10 mouse cellular contexts compared by ENCODE assay signal in the genomic region with DNA sequence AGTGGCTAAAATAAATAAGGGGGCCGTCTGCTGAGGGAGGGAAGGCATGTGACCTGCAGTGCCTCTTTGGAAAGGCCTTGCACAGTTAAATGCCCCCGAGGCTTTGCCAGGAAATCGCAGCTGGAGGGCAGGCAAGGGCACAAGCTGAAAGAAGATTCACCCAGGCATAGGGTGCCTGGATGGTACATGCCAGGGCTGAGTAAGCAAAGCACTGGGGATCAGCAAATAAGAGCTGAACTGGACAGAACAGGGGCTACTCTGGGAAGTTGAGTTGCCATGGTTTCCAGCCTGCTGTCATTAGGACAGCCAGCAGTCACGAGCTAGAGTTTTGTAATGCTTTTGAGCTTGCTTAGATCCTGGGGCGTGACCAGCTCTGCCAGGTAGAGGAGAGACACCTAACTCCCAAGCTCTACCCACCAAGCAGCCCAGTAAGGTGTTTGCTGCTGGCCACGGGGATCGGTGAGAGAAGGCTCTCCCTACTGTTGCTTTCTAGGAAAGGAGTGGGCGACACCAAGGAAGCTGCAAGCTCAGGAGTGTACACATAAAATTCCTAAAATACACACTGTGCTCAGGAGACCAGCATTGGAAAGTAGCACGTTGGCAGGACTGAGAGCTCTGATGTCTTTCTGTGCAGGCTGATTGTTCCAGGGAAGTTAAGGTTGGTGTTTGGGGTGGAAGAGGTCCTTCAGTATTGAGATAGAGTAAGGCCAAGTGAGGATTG. TPM values are rescaled to one million over a fixed set of nuclear protein-coding genes. Genes with fewer than 3 reads are reported as not detected.
DNase-seq lines count a peak whose midpoint lies in the region; ATAC-seq and TF ChIP-seq lines count a peak whose summit lies in the region.
"Had no signal": no experiment of that assay in that cellular context is flagged by ENCODE, and none has a peak within 500 bp of the region (broad histone marks: within the 10 kb centered on the region; RNA-seq: fewer than 3 reads in every experiment).

No protein-coding gene starts in this region.

- H3K4me3 ChIP-seq in hindbrain, embryonic 12.5 days, result no peak overlapping the region
- H3K4me3 ChIP-seq in hindbrain, embryonic 13.5 days, result no peak overlapping the region
- H3K4me3 ChIP-seq in bone marrow macrophage, adult 2 months (ENCODE audit: insufficient read depth, low read length), result no peak overlapping the region
- no peak overlapping the region for H3K4me3 ChIP-seq in heart, postnatal 0 days (ENCODE audit: low read depth, low read length)
- no peak overlapping the region for H3K4me3 ChIP-seq in forebrain, embryonic 13.5 days
- H3K4me3 ChIP-seq: erythroblast, embryonic 14.5 days; heart, embryonic 15.5 days had no signal

- H3K9me3 ChIP-seq in hindbrain, embryonic 12.5 days (replicated peaks), result no peaks in the 10 kb centered on the region
- H3K9me3 ChIP-seq in hindbrain, embryonic 13.5 days, result no peaks in the 10 kb centered on the region
- H3K9me3 ChIP-seq in heart, postnatal 0 days (replicated peaks; ENCODE audit: control insufficient read depth, low read length), result no peaks in the 10 kb centered on the region
- no peaks in the 10 kb centered on the region for H3K9me3 ChIP-seq in forebrain, embryonic 13.5 days (replicated peaks)
- H3K9me3 ChIP-seq: heart, embryonic 15.5 days had no signal

- TF ChIP-seq EP300 in heart, postnatal 0 days (IDR thresholded peaks at IDR 0.05; ENCODE audit: low read depth), result no peak

- 74% methylated on average over 9 of the region's 9 CpGs for WGBS in hindbrain, embryonic 12.5 days
- WGBS in hindbrain, embryonic 13.5 days, result 80% methylated on average over 9 of the region's 9 CpGs
- 60% methylated on average over 9 of the region's 9 CpGs for WGBS in heart, postnatal 0 days
- 81% methylated on average over 9 of the region's 9 CpGs for WGBS in forebrain, embryonic 13.5 days

- H3K27ac ChIP-seq in hindbrain, embryonic 12.5 days, result 0 out of 2 replicates have a peak overlapping the region, but pooled peaks have one; percentile 44
- no peak overlapping the region for H3K27ac ChIP-seq in hindbrain, embryonic 13.5 days
- H3K27ac ChIP-seq in bone marrow macrophage, adult 2 months (ENCODE audit: insufficient read depth, low read depth, low read length), result peak overlapping the region; percentile 19; the same call in 1 of the 2 replicates
- no peak overlapping the region; the same call in 1 of the 2 replicates for H3K27ac ChIP-seq in heart, postnatal 0 days (ENCODE audit: low read depth)
- no peak overlapping the region for H3K27ac ChIP-seq in forebrain, embryonic 13.5 days
- H3K27ac ChIP-seq: heart, embryonic 15.5 days had no signal

- DNase-seq in heart, postnatal 0 days (ENCODE audit: low spot score), result peak; percentile 28
- DNase-seq in kidney, postnatal 4 days, result peak; percentile 41 to 56
- DNase-seq in thymus, adult 18-20 months, result no peak
- DNase-seq: lung, postnatal 10 days had no signal

- H3K4me2 ChIP-seq in hindbrain, embryonic 12.5 days (replicated peaks), result no peak overlapping the region
- no peak overlapping the region for H3K4me2 ChIP-seq in hindbrain, embryonic 13.5 days
- H3K4me2 ChIP-seq in heart, postnatal 0 days (ENCODE audit: low read depth, low read length), result no peak overlapping the region
- H3K4me2 ChIP-seq in forebrain, embryonic 13.5 days, result no peak overlapping the region
- H3K4me2 ChIP-seq: heart, embryonic 15.5 days had no signal

- peaks cover 49% of the 10 kb centered on the region for H3K36me3 ChIP-seq in hindbrain, embryonic 12.5 days
- H3K36me3 ChIP-seq in hindbrain, embryonic 13.5 days, result peaks cover 49% of the 10 kb centered on the region
- H3K36me3 ChIP-seq in heart, postnatal 0 days (replicated peaks; ENCODE audit: control insufficient read depth, insufficient read depth, low read length), result peaks cover 26% of the 10 kb centered on the region
- peaks cover 43% of the 10 kb centered on the region for H3K36me3 ChIP-seq in forebrain, embryonic 13.5 days (ENCODE audit: poor library complexity, severe bottlenecking)

- no peaks in the 10 kb centered on the region for H3K27me3 ChIP-seq in hindbrain, embryonic 12.5 days
- H3K27me3 ChIP-seq in hindbrain, embryonic 13.5 days, result no peaks in the 10 kb centered on the region
- H3K27me3 ChIP-seq in heart, postnatal 0 days (ENCODE audit: control insufficient read depth, insufficient read depth, low read length), result no peaks in the 10 kb centered on the region
- H3K27me3 ChIP-seq in forebrain, embryonic 13.5 days, result no peaks in the 10 kb centered on the region
- H3K27me3 ChIP-seq: heart, embryonic 15.5 days had no signal

- 0 out of 2 replicates have a peak overlapping the region, but pooled peaks have one; percentile 13 for H3K9ac ChIP-seq in hindbrain, embryonic 12.5 days
- no peak overlapping the region for H3K9ac ChIP-seq in hindbrain, embryonic 13.5 days
- H3K9ac ChIP-seq in heart, postnatal 0 days (replicated peaks; ENCODE audit: low read depth, low read length), result no peak overlapping the region
- H3K9ac ChIP-seq in forebrain, embryonic 13.5 days, result no peak overlapping the region
- H3K9ac ChIP-seq: heart, embryonic 15.5 days had no signal

- H3K4me1 ChIP-seq in hindbrain, embryonic 12.5 days, result no peaks in the 10 kb centered on the region
- no peaks in the 10 kb centered on the region for H3K4me1 ChIP-seq in hindbrain, embryonic 13.5 days (replicated peaks)
- H3K4me1 ChIP-seq in bone marrow macrophage, adult 2 months (ENCODE audit: control insufficient read depth, insufficient read depth, low read length), result peaks cover 8% of the 10 kb centered on the region; the same call in 1 of the 2 replicates
- peaks cover 7% of the 10 kb centered on the region; the same call in 1 of the 2 replicates for H3K4me1 ChIP-seq in heart, postnatal 0 days (ENCODE audit: control insufficient read depth, insufficient read depth)
- no peaks in the 10 kb centered on the region for H3K4me1 ChIP-seq in forebrain, embryonic 13.5 days
- H3K4me1 ChIP-seq: heart, embryonic 15.5 days had no signal

- no peak for TF ChIP-seq CTCF in bone marrow macrophage, adult 2 months (IDR thresholded peaks at IDR 0.05; ENCODE audit: low read depth, low read length)
- no peak for TF ChIP-seq CTCF in heart, postnatal 0 days (IDR thresholded peaks at IDR 0.05; ENCODE audit: low read depth)

- ATAC-seq in hindbrain, embryonic 12.5 days (ENCODE audit: low FRiP score), result no peak
- ATAC-seq in hindbrain, embryonic 13.5 days (ENCODE audit: low FRiP score), result no peak
- ATAC-seq in heart, postnatal 0 days (ENCODE audit: insufficient read depth, low read depth), result peak; percentile 77
- no peak for ATAC-seq in forebrain, embryonic 13.5 days

- TF ChIP-seq POLR2A in bone marrow macrophage, adult 2 months (IDR thresholded peaks at IDR 0.05; ENCODE audit: borderline replicate concordance, low read depth, low read length), result no peak

RNA-seq across cellular contexts. Expression of a gene that starts 9.7 kb away (rescaled TPM):
- polyA plus RNA-seq in hindbrain, embryonic 12.5 days (2016; fragmentation: Nextera tagmentation; extraction: Ambion mirVana), result 11.7 and 12.0 TPM in 2 replicates
- polyA plus RNA-seq in hindbrain, embryonic 13.5 days (2015; fragmentation: Nextera tagmentation; extraction: Ambion mirVana), result 10.2 and 10.9 TPM in 2 replicates
- 2.6 and 3.0 TPM in 2 replicates for polyA plus RNA-seq in bone marrow macrophage, adult 2 months (2012; ENCODE audit: insufficient read depth, insufficient read length, missing spikeins)
- total RNA-seq in heart, postnatal 0 days (2014; rRNA removed; ENCODE audit: low replicate concordance), result 16.6 and 18.0 TPM in 2 replicates
- 8.8 and 10.6 TPM in 2 replicates for polyA plus RNA-seq in heart, postnatal 0 days (2015; fragmentation: Nextera tagmentation; extraction: Ambion mirVana)
- polyA plus RNA-seq in forebrain, embryonic 13.5 days (2015; fragmentation: Nextera tagmentation; extraction: Ambion mirVana), result 8.4 and 9.2 TPM in 2 replicates

RNA-seq across cellular contexts. Expression of a gene that starts 23.4 kb away (rescaled TPM):
- polyA plus RNA-seq in hindbrain, embryonic 12.5 days (2016; fragmentation: Nextera tagmentation; extraction: Ambion mirVana), result 32.6 and 33.9 TPM in 2 replicates
- 23.3 and 25.8 TPM in 2 replicates for polyA plus RNA-seq in hindbrain, embryonic 13.5 days (2015; fragmentation: Nextera tagmentation; extraction: Ambion mirVana)
- polyA plus RNA-seq in bone marrow macrophage, adult 2 months (2012; ENCODE audit: insufficient read depth, insufficient read length, missing spikeins), result 11.1 and 12.7 TPM in 2 replicates
- 8.0 and 13.9 TPM in 2 replicates for total RNA-seq in heart, postnatal 0 days (2014; rRNA removed; ENCODE audit: low replicate concordance)
- 7.5 and 7.8 TPM in 2 replicates for polyA plus RNA-seq in heart, postnatal 0 days (2015; fragmentation: Nextera tagmentation; extraction: Ambion mirVana)
- 22.5 and 25.8 TPM in 2 replicates for polyA plus RNA-seq in forebrain, embryonic 13.5 days (2015; fragmentation: Nextera tagmentation; extraction: Ambion mirVana)

RNA-seq across cellular contexts. Expression of a gene that starts 24.2 kb away (rescaled TPM):
- 1.0 and 1.2 TPM in 2 replicates for polyA plus RNA-seq in hindbrain, embryonic 12.5 days (2016; fragmentation: Nextera tagmentation; extraction: Ambion mirVana)
- 1.5 and 1.6 TPM in 2 replicates for polyA plus RNA-seq in hindbrain, embryonic 13.5 days (2015; fragmentation: Nextera tagmentation; extraction: Ambion mirVana)
- not detected in 2 replicates for polyA plus RNA-seq in bone marrow macrophage, adult 2 months (2012; ENCODE audit: insufficient read depth, insufficient read length, missing spikeins)
- not detected in 2 replicates for total RNA-seq in heart, postnatal 0 days (2014; rRNA removed; ENCODE audit: low replicate concordance)
- 0.07 and 0.08 TPM in 2 replicates for polyA plus RNA-seq in heart, postnatal 0 days (2015; fragmentation: Nextera tagmentation; extraction: Ambion mirVana)
- polyA plus RNA-seq in forebrain, embryonic 13.5 days (2015; fragmentation: Nextera tagmentation; extraction: Ambion mirVana), result 0.53 and 0.83 TPM in 2 replicates
- polyA plus RNA-seq: erythroblast, embryonic 14.5 days had no signal

RNA-seq across cellular contexts. Expression of a gene that starts 35.1 kb away (rescaled TPM):
- polyA plus RNA-seq in hindbrain, embryonic 12.5 days (2016; fragmentation: Nextera tagmentation; extraction: Ambion mirVana), result 20.4 and 25.2 TPM in 2 replicates
- polyA plus RNA-seq in hindbrain, embryonic 13.5 days (2015; fragmentation: Nextera tagmentation; extraction: Ambion mirVana), result 17.1 and 19.6 TPM in 2 replicates
- 7.5 and 11.4 TPM in 2 replicates for polyA plus RNA-seq in bone marrow macrophage, adult 2 months (2012; ENCODE audit: insufficient read depth, insufficient read length, missing spikeins)
- total RNA-seq in heart, postnatal 0 days (2014; rRNA removed; ENCODE audit: low replicate concordance), result 1.7 and 11.3 TPM in 2 replicates
- 6.5 and 9.0 TPM in 2 replicates for polyA plus RNA-seq in heart, postnatal 0 days (2015; fragmentation: Nextera tagmentation; extraction: Ambion mirVana)
- 18.5 and 25.2 TPM in 2 replicates for polyA plus RNA-seq in forebrain, embryonic 13.5 days (2015; fragmentation: Nextera tagmentation; extraction: Ambion mirVana)

RNA-seq across cellular contexts. Expression of a gene that starts 53.2 kb away (rescaled TPM):
- polyA plus RNA-seq in hindbrain, embryonic 12.5 days (2016; fragmentation: Nextera tagmentation; extraction: Ambion mirVana), result 0.59 and 0.74 TPM in 2 replicates
- 1.00 and 1.3 TPM in 2 replicates for polyA plus RNA-seq in hindbrain, embryonic 13.5 days (2015; fragmentation: Nextera tagmentation; extraction: Ambion mirVana)
- not detected in 2 replicates for polyA plus RNA-seq in bone marrow macrophage, adult 2 months (2012; ENCODE audit: insufficient read depth, insufficient read length, missing spikeins)
- 0.89 TPM in 1 of 2 replicates, not detected in the other for total RNA-seq in heart, postnatal 0 days (2014; rRNA removed; ENCODE audit: low replicate concordance)
- polyA plus RNA-seq in heart, postnatal 0 days (2015; fragmentation: Nextera tagmentation; extraction: Ambion mirVana), result 0.75 and 1.2 TPM in 2 replicates
- polyA plus RNA-seq in forebrain, embryonic 13.5 days (2015; fragmentation: Nextera tagmentation; extraction: Ambion mirVana), result 0.38 and 0.88 TPM in 2 replicates

Comparison
In these comparisons a context has a peak if more than half of its experiments do, and no peak if none do; other contexts are left out.
1. H3K27ac ChIP-seq: peak in hindbrain, embryonic 12.5 days (single experiment) and bone marrow macrophage, adult 2 months (single experiment); none in hindbrain, embryonic 13.5 days (single experiment), heart, postnatal 0 days (single experiment) and forebrain, embryonic 13.5 days (single experiment).
2. DNase-seq: peak in heart, postnatal 0 days (single experiment) and kidney, postnatal 4 days (2 of 2); none in thymus, adult 18-20 months (0 of 2).